Mouse (Mus musculus) hindbrain, postnatal 0 days (tissue): Measurements from ENCODE around the gene Gm11562. TPM values are rescaled to one million over a fixed set of nuclear protein-coding genes. Genes with fewer than 3 reads are reported as not detected.
A peak's percentile ranks its signal among the peaks of the same experiment; 100 is the strongest.
"Not testable (repeated sequence)": the region's sequence is repeated elsewhere in the genome, so short reads cannot be mapped to it uniquely, and the experiment has no call there.

Experiments
- ATAC-seq: fragments of 200-750 bp; cut with Nextera tagmentation; 2 replicates; pipeline ENCODE4 v1.8.0; 2017; ENCODE audit warnings: mild to moderate bottlenecking, moderate TSS enrichment, moderate library complexity
- DNase-seq: peaks from one replicate; pipeline ENCODE4 v3.0.0-alpha.2; 2015; ENCODE audit warnings: low spot score
- H3K27ac ChIP-seq: fragments of 300-500 bp; sonication (generic); 2 replicates; pipeline ENCODE4 v1.5.1; 2014; ENCODE audit warnings: mild to moderate bottlenecking
- H3K27me3 ChIP-seq: fragments of 300-500 bp; sonication (generic); 2 replicates; pipeline ENCODE4 v1.6.1; 2014; ENCODE audit warnings: low read length, mixed read lengths; ENCODE audit not compliant: insufficient read depth
- H3K36me3 ChIP-seq: fragments of 300-500 bp; sonication (generic); 2 replicates; pipeline ENCODE4 v1.6.1; 2014; ENCODE audit warnings: low read length, mixed read lengths; ENCODE audit not compliant: insufficient read depth
- H3K4me1 ChIP-seq: fragments of 300-500 bp; sonication (generic); 2 replicates; pipeline ENCODE4 v1.6.1; 2014; ENCODE audit warnings: antibody characterized with exemption, low read length, mixed read lengths; ENCODE audit not compliant: insufficient read depth
- H3K4me2 ChIP-seq: fragments of 300-500 bp; sonication (generic); 2 replicates; pipeline ENCODE4 v1.6.1; 2014; ENCODE audit warnings: low read depth, mild to moderate bottlenecking, low read length, moderate library complexity, mixed read lengths
- H3K4me3 ChIP-seq: fragments of 300-500 bp; sonication (generic); 2 replicates; pipeline ENCODE4 v1.5.1; 2014; ENCODE audit warnings: low read length
- H3K9ac ChIP-seq: fragments of 300-500 bp; sonication (generic); replicated peaks from 2 replicates; pipeline ENCODE4 v1.6.1; 2014; ENCODE audit warnings: mild to moderate bottlenecking, low read length, moderate library complexity, mixed read lengths
- H3K9me3 ChIP-seq: fragments of 300-500 bp; sonication (generic); 2 replicates; pipeline ENCODE4 v1.6.1; 2016; ENCODE audit warnings: low read length, mixed read lengths
- CTCF ChIP-seq: IDR thresholded peaks from 2 replicates; pipeline ENCODE4 v1.5.1; 2016; ENCODE audit warnings: antibody characterized with exemption, control low read depth, low read depth
- WGBS: fragments of 180-500 bp; shearing (Covaris S2); extraction: QIAGEN DNeasy Blood & Tissue Kit; methylation state at CpG from one replicate; pipeline ENCODE4 v1.1.7; 2014; 5-methylcytosine and 5-hydroxymethylcytosine counted together
- polyA plus RNA-seq: library from polyadenylated mRNA; unstranded; fragments of >200 nt; fragmentation: Nextera tagmentation; extraction: Ambion mirVana; gene quantifications from 2 replicates; pipeline ENCODE4 v1.2.1, GENCODE M21; 2015
- total RNA-seq: library from RNA; depleted of rRNA; stranded (reverse); fragments of >200 nt; gene quantifications from 2 replicates; pipeline ENCODE4 v1.2.3, GENCODE M21; 2014

Gene Gm11562
- total and polyA plus RNA-seq, 2 experiments from 2014 or later = not detected

- no peak overlapping the region for H3K27ac ChIP-seq
- ATAC-seq (no peak), DNase-seq (no peak)
- H3K27me3 ChIP-seq = no peaks in the 10 kb centered on the region
- no peaks in the 10 kb centered on the region for H3K4me1 ChIP-seq
- H3K4me2 ChIP-seq = no peak overlapping the region
- H3K36me3 ChIP-seq = no peaks in the 10 kb centered on the region
- 84% methylated on average over 15 of the region's 15 CpGs for WGBS
- no peak overlapping the region for H3K4me3 ChIP-seq
- TF ChIP-seq CTCF = no peak
- H3K9ac ChIP-seq = no peak overlapping the region
- H3K9me3 ChIP-seq = no peaks in the 10 kb centered on the region
These were observed 26.2 kb upstream of the Gm11562 start for GRCm38 (mm10) chr11:99646444-99646843.

- Histone ChIP-seq H3K4me2 (no peak overlapping the region), H3K27ac (no peak overlapping the region), H3K9ac (no peak overlapping the region), H3K9me3 (no peaks in the 10 kb centered on the region), H3K4me3 (no peak overlapping the region), H3K4me1 (no peaks in the 10 kb centered on the region), H3K27me3 (no peaks in the 10 kb centered on the region), H3K36me3 (no peaks in the 10 kb centered on the region)
- no peak for TF ChIP-seq CTCF
- 62% methylated on average over 3 of the region's 3 CpGs for whole genome bisulfite sequencing
- no peak for ATAC-seq
- DNase-seq = peak; percentile 7
These were observed 24.1 kb upstream of the Gm11562 start for GRCm38 (mm10) chr11:99644351-99644750.

GRCm38 (mm10) chr11:99643635-99644139 lies 23.5 kb upstream of the Gm11562 start, which contains the start of gene Krtap4-7:
Gene Krtap4-7 (minus strand): TSS chr11:99644089.
- not testable (repeated sequence) for H3K27me3 ChIP-seq, ATAC-seq, H3K4me1 ChIP-seq, H3K36me3 ChIP-seq, H3K9me3 ChIP-seq, H3K4me3 ChIP-seq, H3K4me2 ChIP-seq, DNase-seq, H3K9ac ChIP-seq, H3K27ac ChIP-seq
- 80% methylated on average over 9 of the region's 9 CpGs for WGBS

GRCm38 (mm10) chr11:99640926-99641325 lies 20.7 kb upstream of the Gm11562 start:
- no peak for DNase-seq
- no peak for TF ChIP-seq CTCF
- 28% methylated on average over 1 of the region's 1 CpGs for WGBS
- Histone ChIP-seq H3K4me3 (no peak overlapping the region), H3K9ac (no peak overlapping the region), H3K27me3 (no peaks in the 10 kb centered on the region), H3K27ac (no peak overlapping the region), H3K4me2 (no peak overlapping the region), H3K9me3 (no peaks in the 10 kb centered on the region), H3K4me1 (no peaks in the 10 kb centered on the region), H3K36me3 (no peaks in the 10 kb centered on the region)
- ATAC-seq = no peak

GRCm38 (mm10) chr11:99637086-99637485 lies 16.9 kb upstream of the Gm11562 start:
- ATAC-seq = no peak
- no peak overlapping the region for H3K4me3 ChIP-seq
- no peak for TF ChIP-seq CTCF
- peak; percentile 10 for DNase-seq
- no peak overlapping the region for H3K9ac ChIP-seq
- no peaks in the 10 kb centered on the region for H3K9me3 ChIP-seq
- H3K36me3 ChIP-seq = no peaks in the 10 kb centered on the region
- H3K4me2 ChIP-seq = no peak overlapping the region
- H3K27ac ChIP-seq = no peak overlapping the region
- 75% methylated on average over 1 of the region's 1 CpGs for WGBS
- H3K27me3 ChIP-seq = no peaks in the 10 kb centered on the region
- no peaks in the 10 kb centered on the region for H3K4me1 ChIP-seq

- Histone ChIP-seq H3K9me3 (no peaks in the 10 kb centered on the region), H3K9ac (no peak within 1 kb of the TSS), H3K27me3 (no peaks in the 10 kb centered on the region), H3K4me3 (no peak within 1 kb of the TSS), H3K36me3 (no peaks in the 10 kb centered on the region), H3K4me2 (no peak within 1 kb of the TSS), H3K27ac (no peak within 1 kb of the TSS; the same call in 1 of the 2 replicates), H3K4me1 (no peaks in the 10 kb centered on the region)
- DNase-seq = no peak
- WGBS = 34% methylated on average over 8 of the region's 8 CpGs
- no peak for ATAC-seq
- no peak for TF ChIP-seq CTCF
These were observed 14.5 kb upstream of the Gm11562 start, which contains the start of gene Krtap4-2 for GRCm38 (mm10) chr11:99634653-99635134. Gene Krtap4-2 (minus strand): TSS chr11:99635084.

GRCm38 (mm10) chr11:99633293-99633692 lies 13.1 kb upstream of the Gm11562 start:
- Histone ChIP-seq H3K27ac (no peak overlapping the region), H3K4me3 (no peak overlapping the region), H3K4me1 (no peaks in the 10 kb centered on the region), H3K9me3 (no peaks in the 10 kb centered on the region), H3K27me3 (no peaks in the 10 kb centered on the region), H3K4me2 (no peak overlapping the region), H3K36me3 (no peaks in the 10 kb centered on the region), H3K9ac (no peak overlapping the region)
- DNase-seq (no peak), ATAC-seq (no peak)
- TF ChIP-seq CTCF = no peak
- WGBS = 71% methylated on average over 2 of the region's 2 CpGs
